15 mouse cellular contexts compared by ENCODE assay signal in the genomic region with DNA sequence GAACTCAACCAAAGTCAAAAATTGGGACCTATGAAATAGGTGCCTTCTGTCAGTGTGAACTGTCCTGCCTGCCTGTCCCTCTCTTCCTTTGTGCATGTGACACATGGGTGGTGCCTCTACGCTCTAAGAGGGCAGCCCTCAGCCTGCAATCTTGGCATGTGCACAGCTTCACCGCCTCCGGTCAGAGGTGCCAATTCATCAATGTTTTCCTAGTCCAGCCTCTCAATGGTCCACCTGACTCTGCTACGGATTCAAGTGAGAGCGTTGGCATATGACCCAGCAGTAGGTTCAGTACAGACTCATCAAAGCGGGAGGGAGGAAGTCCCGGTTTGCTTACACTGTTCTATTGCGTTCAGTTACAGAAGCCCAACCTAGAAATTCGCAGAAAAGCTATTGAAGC.
A peak's percentile ranks its signal among the peaks of the same experiment; 100 is the strongest.
DNase-seq lines count a peak whose midpoint lies in the region; ATAC-seq lines count a peak whose summit lies in the region.
"Had no signal": no experiment of that assay in that cellular context is flagged by ENCODE, and none has a peak within 500 bp of the region (broad histone marks: within the 10 kb centered on the region; RNA-seq: fewer than 3 reads in every experiment).

No protein-coding gene starts in this region.

- H3K4me3 ChIP-seq in neural tube, embryonic 13.5 days = no peak overlapping the region
- H3K4me3 ChIP-seq: embryonic facial prominence, embryonic 13.5 days; liver, embryonic 13.5 days; midbrain, embryonic 10.5 days had no signal

- peak; percentile 47; the same call in 1 of the 2 replicates for ATAC-seq in neural tube, embryonic 13.5 days (ENCODE audit: low read depth)
- ATAC-seq: CD4-positive, CD25-positive, alpha-beta regulatory T cell, adult 4 months; forebrain, embryonic 16.5 days had no signal

- 0 out of 2 replicates have a peak, but pooled peaks cover 2% of the 10 kb centered on the region for H3K4me1 ChIP-seq in neural tube, embryonic 13.5 days (replicated peaks)
- H3K4me1 ChIP-seq: liver, embryonic 13.5 days had no signal

- intact Hi-C loops in heart, postnatal 25 days (cut with DNase I) = no loop called here

- H3K9ac ChIP-seq in neural tube, embryonic 13.5 days = no peak overlapping the region
- H3K9ac ChIP-seq: embryonic facial prominence, embryonic 13.5 days; liver, embryonic 13.5 days had no signal

- 89% methylated on average over 9 of the region's 9 CpGs for WGBS in neural tube, embryonic 13.5 days

- no peak overlapping the region for H3K4me2 ChIP-seq in neural tube, embryonic 13.5 days
- H3K4me2 ChIP-seq: embryonic facial prominence, embryonic 13.5 days; liver, embryonic 13.5 days had no signal

- H3K36me3 ChIP-seq in neural tube, embryonic 13.5 days = no peaks in the 10 kb centered on the region
- H3K36me3 ChIP-seq: midbrain, embryonic 10.5 days had no signal

- no peaks in the 10 kb centered on the region for H3K9me3 ChIP-seq in neural tube, embryonic 13.5 days
- H3K9me3 ChIP-seq: embryonic facial prominence, embryonic 13.5 days; liver, embryonic 13.5 days; midbrain, embryonic 10.5 days had no signal

- H3K27ac ChIP-seq in neural tube, embryonic 13.5 days (replicated peaks) = no peak overlapping the region
- H3K27ac ChIP-seq: embryonic facial prominence, embryonic 13.5 days; liver, embryonic 13.5 days; midbrain, embryonic 10.5 days had no signal

- no peaks in the 10 kb centered on the region for H3K27me3 ChIP-seq in neural tube, embryonic 13.5 days
- H3K27me3 ChIP-seq: embryonic facial prominence, embryonic 13.5 days; liver, embryonic 13.5 days had no signal

- DNase-seq in heart, adult 9 months (ENCODE audit: low spot score in 2 of 2) = peak; percentile 28 to 39
- DNase-seq in heart, postnatal 25 days (ENCODE audit: low spot score) = no peak
- DNase-seq in neural tube, embryonic 10.5 days (ENCODE audit: extremely low spot score, low spot score) = no peak
- DNase-seq in kidney, postnatal 14 days = peak; percentile 79
- DNase-seq in lung, postnatal 4 days = peak; percentile 47 to 74
- DNase-seq in urinary bladder, adult 2 months (ENCODE audit: low spot score) = no peak
- no peak for DNase-seq in right cerebral cortex, postnatal 25 days
- DNase-seq: cerebellum, postnatal 25 days; liver, embryonic 13.5 days; right cerebral cortex, postnatal 14 days had no signal

Comparison
In these comparisons a context has a peak if more than half of its experiments do, and no peak if none do; other contexts are left out.
1. DNase-seq: peak in heart, adult 9 months (2 of 2), kidney, postnatal 14 days (single experiment) and lung, postnatal 4 days (2 of 2); none in heart, postnatal 25 days (single experiment), neural tube, embryonic 10.5 days (single experiment), urinary bladder, adult 2 months (single experiment) and right cerebral cortex, postnatal 25 days (single experiment).